Mouse (Mus musculus) T-helper 17 cell (primary cell): ENCODE data around the gene Hat1.

ENCODE experiments used
- in situ Hi-C, 2 experiments: fragments of 300-600 bp; cut with MboI, MseI; formaldehyde crosslinking; loops; 1 replicate in 1 of 2; 2 replicates in 1 of 2; pipeline ENCODE4 v1.15.1; 2025; ENCODE audit warnings: high pct_unique_total_duplicates in 2 of 2

The Hat1 gene

DNA sequence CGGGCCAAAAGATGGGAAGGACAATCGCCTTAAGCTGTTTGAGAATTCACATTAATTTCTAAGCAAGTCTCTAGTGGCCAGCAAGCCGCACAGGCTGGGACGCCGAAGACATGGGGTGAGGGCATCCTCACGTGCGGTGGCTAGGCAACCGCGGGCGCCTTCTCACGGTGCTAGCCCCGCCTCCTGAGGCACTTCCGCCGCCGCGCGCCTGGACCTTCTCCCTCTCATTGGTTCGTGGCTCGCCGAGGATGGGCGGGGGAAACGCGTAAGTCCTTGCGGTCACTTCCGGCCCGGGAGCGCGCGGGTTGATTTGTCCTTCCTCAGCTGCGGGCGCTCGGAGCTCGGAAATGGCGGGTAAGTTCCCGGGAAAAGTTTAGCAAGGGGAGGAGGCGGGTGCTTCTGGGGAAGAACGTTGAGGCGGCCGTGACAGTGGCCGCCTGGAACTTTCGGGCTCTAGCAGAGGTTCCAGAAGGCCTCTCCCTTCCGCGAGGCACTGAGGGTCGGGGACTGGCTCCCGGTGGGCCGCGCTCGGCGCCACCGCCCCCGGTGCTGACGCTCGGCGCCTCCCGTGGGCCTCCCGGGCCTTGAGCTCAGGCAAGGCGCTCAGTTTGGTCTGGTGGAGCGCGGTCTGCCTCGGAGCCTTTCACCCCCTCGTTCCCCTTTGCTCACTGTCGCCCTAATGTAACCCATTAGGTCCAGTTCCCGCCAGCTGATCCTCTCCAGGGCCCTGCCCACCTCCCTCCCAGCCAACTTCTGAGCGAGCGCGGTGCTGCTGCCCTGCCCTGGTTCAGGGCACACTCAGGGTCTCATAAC, at the start of gene Hat1:
Hat1 (plus strand) TSS at position 8 of the 813 bp plus-strand sequence.
- in situ Hi-C loops, result no loop called here

GRCm38 (mm10) chr2:71340126-71340525, 48.6 kb upstream of the Hat1 start:
- in situ Hi-C loops, result no loop called here

DNA sequence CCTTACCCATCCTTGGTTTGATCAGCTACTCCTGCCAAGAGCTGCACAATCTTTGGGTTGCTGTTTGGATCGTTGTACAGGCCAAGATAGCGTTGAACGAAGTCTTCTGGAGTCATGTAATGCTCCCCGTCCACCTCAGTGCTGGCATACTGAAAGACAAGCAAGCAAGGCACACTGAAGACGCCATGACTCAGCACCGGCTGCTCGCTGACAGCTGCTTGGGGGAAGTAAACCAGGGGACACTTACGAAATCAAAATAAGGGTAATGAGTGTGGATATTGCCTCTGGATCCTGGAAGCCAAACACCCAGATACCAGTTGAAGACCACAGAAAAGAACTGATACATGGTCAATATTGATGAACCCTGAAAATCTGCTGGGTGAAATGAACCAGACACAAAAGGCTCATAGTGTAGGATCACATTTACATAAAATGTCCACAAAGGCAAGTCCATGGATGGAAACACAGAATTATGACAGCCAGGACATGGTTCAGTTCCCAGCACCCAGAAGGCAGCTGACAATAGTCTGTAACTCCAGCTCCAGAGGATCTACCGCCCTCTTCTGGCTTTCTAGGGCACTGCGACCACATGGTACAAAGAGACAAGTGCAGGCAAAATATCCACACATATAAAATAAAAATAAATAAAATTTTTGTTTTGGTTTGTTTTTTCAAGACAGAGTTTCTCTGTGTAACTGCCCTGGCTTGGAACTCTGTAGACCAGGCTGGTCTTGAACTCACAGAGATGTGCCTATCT, 44.7 kb upstream of the Hat1 start:
- in situ Hi-C loops, result no loop called here

- in situ Hi-C loops, result no loop called here
Measured at GRCm38 (mm10) chr2:71347160-71347559, 41.6 kb upstream of the Hat1 start.

GRCm38 (mm10) chr2:71347732-71348490, 40.8 kb upstream of the Hat1 start:
- in situ Hi-C loops, result no loop called here

- in situ Hi-C loops, result no loop called here
Measured at GRCm38 (mm10) chr2:71349511-71349910, 39.2 kb upstream of the Hat1 start.

GRCm38 (mm10) chr2:71350181-71350580, 38.6 kb upstream of the Hat1 start:
- in situ Hi-C loops, result loop anchor here in 1 of 2 experiments (25.0 kb wide), 1 partner anchor 1487 kb away; no protein-coding TSS in a partner anchor

DNA sequence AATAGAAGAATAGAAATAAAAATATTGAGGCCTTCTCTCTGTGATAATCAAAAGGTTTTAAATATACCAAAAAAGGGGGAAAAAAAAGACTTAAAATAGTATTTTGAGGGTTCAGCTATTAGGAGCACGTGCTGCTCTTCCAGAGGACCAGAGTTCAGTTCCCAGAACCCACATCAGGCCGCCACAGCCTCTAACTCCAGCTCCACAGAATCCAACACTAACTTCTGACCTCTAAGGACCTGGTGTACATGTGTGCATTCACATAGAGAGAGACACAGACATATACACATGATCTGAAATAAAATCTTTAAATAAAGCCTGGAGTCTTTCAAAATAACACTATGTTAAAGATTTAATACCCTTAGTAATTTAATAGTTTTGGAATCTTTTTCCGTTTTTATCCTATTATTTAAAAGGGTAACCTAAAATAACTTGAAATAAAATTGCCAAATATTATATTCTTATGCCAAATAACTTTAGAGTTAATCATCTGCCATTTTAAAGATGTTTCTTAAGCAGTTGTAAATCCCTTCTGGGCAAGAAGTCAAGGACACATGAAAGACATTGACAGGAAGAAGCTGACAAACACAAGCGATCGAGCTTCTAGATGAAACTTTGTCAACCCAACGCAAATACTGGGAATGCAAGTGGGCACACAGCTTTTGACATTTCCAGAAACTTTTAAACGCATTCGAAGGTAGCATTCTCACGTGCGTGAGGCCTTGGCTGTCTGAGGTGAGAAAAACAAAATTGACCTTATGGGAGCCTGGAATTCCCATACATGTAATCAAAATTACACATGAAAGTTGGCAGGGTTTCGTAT, 37.6 kb upstream of the Hat1 start:
- in situ Hi-C loops, result loop anchor here in 1 of 2 experiments (25.0 kb wide), 1 partner anchor 1486 kb away; no protein-coding TSS in a partner anchor

- in situ Hi-C loops, result loop anchor here in 1 of 2 experiments (25.0 kb wide), 1 partner anchor 1486 kb away; no protein-coding TSS in a partner anchor
Measured at GRCm38 (mm10) chr2:71351727-71351987, 37.1 kb upstream of the Hat1 start.

DNA sequence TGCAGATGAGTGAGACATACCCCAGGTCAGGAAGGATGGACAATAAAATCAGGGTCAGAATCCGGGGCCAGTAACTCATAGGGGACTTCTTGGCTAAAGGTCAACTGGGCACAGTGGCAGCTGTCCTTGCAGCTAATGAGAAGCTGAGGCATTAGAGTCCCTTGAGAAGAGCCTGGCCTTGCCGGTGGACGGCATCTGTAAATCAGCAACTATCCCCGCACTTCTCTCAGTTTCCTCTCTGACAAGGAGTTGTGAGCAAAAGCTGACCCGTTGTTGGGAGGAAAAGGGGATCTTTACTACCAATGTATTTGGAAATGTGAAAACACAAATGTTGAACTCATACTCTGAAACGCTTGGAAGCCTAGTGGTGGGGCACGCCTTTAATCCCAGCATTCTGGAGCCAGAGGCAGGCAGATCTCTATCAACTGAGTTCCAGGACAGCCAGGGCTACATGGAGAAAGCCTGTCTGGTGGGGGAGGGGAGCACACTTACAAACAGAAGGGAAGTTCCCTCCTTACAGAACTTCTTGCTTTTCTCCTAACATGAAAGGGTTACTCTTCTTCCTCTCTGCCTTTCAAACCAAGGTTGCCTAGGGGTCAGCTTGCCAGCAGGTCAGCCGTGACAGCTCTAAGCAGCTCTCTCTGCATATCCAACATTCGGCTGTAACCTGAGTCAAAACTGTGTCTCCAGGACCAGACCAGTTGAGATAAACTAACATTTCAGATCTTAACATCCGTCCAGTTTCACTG, 35.3 kb upstream of the Hat1 start:
- in situ Hi-C loops, result loop anchor here in 1 of 2 experiments (25.0 kb wide), 1 partner anchor 1484 kb away; no protein-coding TSS in a partner anchor

DNA sequence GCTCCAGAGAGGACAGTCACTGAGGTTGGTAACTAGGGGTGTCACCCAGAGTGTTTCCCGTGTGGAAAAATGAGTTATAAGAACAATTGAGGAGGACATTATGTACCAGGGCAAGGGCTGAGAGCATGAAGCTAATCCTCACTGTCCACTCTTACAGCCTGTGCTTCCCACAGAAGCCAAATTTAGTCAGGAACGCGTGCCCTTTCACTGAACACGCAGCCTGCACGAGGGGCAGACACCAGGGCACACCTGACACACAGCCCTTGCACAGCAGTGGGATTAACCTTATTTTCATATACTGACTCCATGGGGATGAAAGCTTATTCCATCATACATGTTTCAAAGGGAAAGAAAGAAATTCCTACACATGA, 34.7 kb upstream of the Hat1 start:
- in situ Hi-C loops, result loop anchor here in 1 of 2 experiments (25.0 kb wide), 1 partner anchor 1483 kb away; no protein-coding TSS in a partner anchor

GRCm38 (mm10) chr2:71358347-71358746, 30.4 kb upstream of the Hat1 start:
- in situ Hi-C loops, result loop anchor here in 1 of 2 experiments (25.0 kb wide), 1 partner anchor 1479 kb away; no protein-coding TSS in a partner anchor

DNA sequence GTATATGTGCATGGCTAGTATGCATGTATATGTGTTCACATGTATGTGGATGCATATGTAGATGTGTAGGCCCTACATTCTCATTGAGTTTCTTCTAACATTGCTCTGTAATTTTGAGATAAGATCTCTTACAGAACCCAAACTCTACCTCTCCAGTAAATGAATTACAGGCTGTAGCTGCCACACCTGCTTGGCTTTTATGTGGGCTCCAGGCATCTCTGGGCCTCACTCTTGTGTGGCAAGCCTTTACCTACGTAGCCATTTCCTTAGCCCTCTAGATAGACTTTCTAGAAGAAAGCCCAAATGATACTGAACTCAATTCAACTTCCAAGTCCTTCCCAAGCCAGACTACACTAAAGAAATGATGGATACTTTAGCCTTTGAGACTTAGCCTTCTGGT, 28.6 kb upstream of the Hat1 start:
- in situ Hi-C loops, result loop anchor here in 1 of 2 experiments (25.0 kb wide), 1 partner anchor 1477 kb away; no protein-coding TSS in a partner anchor

GRCm38 (mm10) chr2:71366618-71367124, 22.1 kb upstream of the Hat1 start:
- in situ Hi-C loops, result loop anchor here in 1 of 2 experiments (25.0 kb wide), 1 partner anchor 1471 kb away; no protein-coding TSS in a partner anchor

DNA sequence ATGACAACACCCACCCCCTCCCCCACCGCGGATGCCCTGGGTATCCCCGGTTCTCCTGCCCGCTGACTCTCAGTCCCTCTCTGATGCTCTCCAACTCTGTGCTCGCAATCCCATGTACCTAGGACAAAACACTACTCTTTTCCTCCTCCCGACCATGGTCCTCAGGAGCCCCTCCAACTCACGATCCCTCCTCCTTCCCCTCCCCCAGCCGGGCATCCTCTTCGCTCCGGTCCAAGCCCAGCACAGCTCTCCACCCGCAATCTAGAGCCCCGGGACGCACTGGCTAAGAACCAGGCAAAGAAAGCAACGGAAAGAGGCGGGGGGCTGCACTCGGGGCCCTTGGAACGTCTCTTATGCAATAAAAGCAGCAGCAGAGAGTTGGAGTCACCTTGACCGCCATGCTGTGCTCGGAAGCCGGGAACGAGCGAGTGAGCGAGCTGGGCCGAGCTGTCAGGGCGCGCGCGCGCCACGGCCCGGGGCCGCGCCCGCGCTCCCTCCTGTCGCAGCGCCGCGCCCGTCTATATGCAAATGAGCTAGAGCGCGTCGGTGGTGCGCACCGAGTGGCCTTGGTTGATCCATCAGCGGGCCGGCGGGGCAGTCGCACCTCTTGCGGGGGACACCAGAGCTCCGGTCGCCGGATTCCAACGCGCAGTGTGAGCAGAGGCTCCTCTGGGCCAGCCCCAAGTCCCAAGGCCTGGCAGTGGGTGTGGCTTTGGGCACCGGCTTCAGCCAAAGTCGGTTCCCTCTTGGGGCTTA, 21.5 kb upstream of the Hat1 start, which contains the start of gene Slc25a12:
Slc25a12 (minus strand) TSS at position 625 of the 756 bp plus-strand sequence.
- in situ Hi-C loops, result loop anchor here in 1 of 2 experiments (25.0 kb wide), 1 partner anchor 1470 kb away; no protein-coding TSS in a partner anchor

- in situ Hi-C loops, result loop anchor here in 1 of 2 experiments (25.0 kb wide), 1 partner anchor 1469 kb away; no protein-coding TSS in a partner anchor
Measured at GRCm38 (mm10) chr2:71368086-71368485, 20.7 kb upstream of the Hat1 start.

GRCm38 (mm10) chr2:71371790-71372189, 17.0 kb upstream of the Hat1 start:
- in situ Hi-C loops, result loop anchor here in 1 of 2 experiments (25.0 kb wide), 1 partner anchor 1466 kb away; no protein-coding TSS in a partner anchor

- in situ Hi-C loops, result loop anchor here in 1 of 2 experiments (25.0 kb wide), 1 partner anchor 1465 kb away; no protein-coding TSS in a partner anchor
Measured at GRCm38 (mm10) chr2:71372261-71372660, 16.5 kb upstream of the Hat1 start.
